Mouse (Mus musculus) C2C12 (cell line): ENCODE results near the gene Bora.

Experiments
- CEBPB ChIP-seq: IDR thresholded peaks from one replicate; pipeline ENCODE4 v1.6.1; 2011; ENCODE audit warnings: low read depth, mild to moderate bottlenecking, control low read depth, moderate library complexity
- CTCF ChIP-seq: IDR thresholded peaks from one replicate; pipeline ENCODE4 v1.5.1; 2011; ENCODE audit not compliant: control insufficient read depth, insufficient read depth, insufficient read length
- FOSL1 ChIP-seq: IDR thresholded peaks from one replicate; pipeline ENCODE4 v1.8.0; 2011; ENCODE audit warnings: mild to moderate bottlenecking, low read length; ENCODE audit not compliant: poor library complexity, insufficient read depth, severe bottlenecking
- MAX ChIP-seq: IDR thresholded peaks from one replicate; pipeline ENCODE4 v1.6.1; 2011; ENCODE audit warnings: mild to moderate bottlenecking, control low read depth
- MYOD1 ChIP-seq: IDR thresholded peaks from one replicate; pipeline ENCODE4 v1.6.1; 2011; ENCODE audit warnings: low read depth; ENCODE audit not compliant: control insufficient read depth, insufficient read length
- MYOG ChIP-seq: IDR thresholded peaks from one replicate; pipeline ENCODE4 v1.6.1; 2011; ENCODE audit not compliant: control insufficient read depth, insufficient read length; ENCODE audit errors: extremely low read depth
- USF1 ChIP-seq: IDR thresholded peaks from one replicate; pipeline ENCODE4 v1.6.1; 2011; ENCODE audit warnings: low read depth, mild to moderate bottlenecking, control low read depth, moderate library complexity

DNA sequence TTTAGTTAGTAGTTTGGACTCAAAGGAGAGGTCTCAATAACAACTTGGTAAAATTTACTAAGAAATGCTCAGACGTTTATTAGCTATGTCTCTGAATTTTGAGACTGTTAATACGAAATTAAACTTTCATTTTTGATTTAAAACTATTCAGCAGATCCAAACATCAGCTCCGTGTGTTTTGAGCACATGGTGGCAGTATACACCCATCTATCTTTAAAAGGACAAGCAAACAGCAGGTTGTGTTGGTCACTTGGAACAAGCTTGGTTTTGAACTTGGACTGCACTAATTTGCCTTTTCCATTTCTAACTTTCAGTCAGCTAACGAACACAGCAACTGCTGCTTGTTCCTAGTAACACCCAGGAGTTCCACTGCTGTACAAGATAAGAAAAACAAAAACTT is 71.6 kb downstream of the Bora start:
- TF ChIP-seq CTCF (no peak), MAX (no peak), USF1 (no peak), MYOD1 (no peak), CEBPB (no peak), MYOG (no peak), FOSL1 (no peak)
